In genomic region chr4:154028066-154028465, GRCm38 (mm10) we compare ENCODE assay signal across 25 mouse cellular contexts. TPM values are rescaled to one million over a fixed set of nuclear protein-coding genes. Genes with fewer than 3 reads are reported as not detected.
DNase-seq lines count a peak whose midpoint lies in the region; ATAC-seq lines count a peak whose summit lies in the region.
"Had no signal": no experiment of that assay in that cellular context is flagged by ENCODE, and none has a peak within 500 bp of the region (broad histone marks: within the 10 kb centered on the region; RNA-seq: fewer than 3 reads in every experiment).

No protein-coding gene starts in this region.

- peaks cover 41% of the 10 kb centered on the region for H3K27me3 ChIP-seq in embryonic facial prominence, embryonic 13.5 days
- H3K27me3 ChIP-seq in embryonic facial prominence, embryonic 10.5 days (replicated peaks; ENCODE audit: low read depth, poor library complexity, severe bottlenecking), result peaks cover 46% of the 10 kb centered on the region
- no peaks in the 10 kb centered on the region for H3K27me3 ChIP-seq in liver, embryonic 13.5 days
- H3K27me3 ChIP-seq in liver, embryonic 15.5 days, result no peaks in the 10 kb centered on the region
- H3K27me3 ChIP-seq: Patski had no signal

- no peak overlapping the region for H3K9ac ChIP-seq in embryonic facial prominence, embryonic 13.5 days
- H3K9ac ChIP-seq in liver, embryonic 13.5 days, result peak overlapping the region; percentile 91
- H3K9ac ChIP-seq in liver, embryonic 15.5 days, result no peak overlapping the region
- H3K9ac ChIP-seq: forebrain, embryonic 15.5 days; hindbrain, embryonic 13.5 days had no signal

- H3K9me3 ChIP-seq in embryonic facial prominence, embryonic 13.5 days, result no peaks in the 10 kb centered on the region
- H3K9me3 ChIP-seq in embryonic facial prominence, embryonic 10.5 days, result no peaks in the 10 kb centered on the region
- no peaks in the 10 kb centered on the region for H3K9me3 ChIP-seq in liver, embryonic 13.5 days (replicated peaks)
- no peaks in the 10 kb centered on the region for H3K9me3 ChIP-seq in liver, embryonic 15.5 days (replicated peaks)
- H3K9me3 ChIP-seq: forebrain, embryonic 15.5 days; G1E; heart, embryonic 10.5 days; hindbrain, embryonic 13.5 days had no signal

- 0 out of 2 replicates have a peak overlapping the region, but pooled peaks have one; percentile 22 for H3K27ac ChIP-seq in embryonic facial prominence, embryonic 13.5 days
- no peak overlapping the region for H3K27ac ChIP-seq in embryonic facial prominence, embryonic 10.5 days (replicated peaks)
- H3K27ac ChIP-seq in liver, embryonic 13.5 days, result peak overlapping the region; percentile 99; the same call in 1 of the 2 replicates
- H3K27ac ChIP-seq in liver, embryonic 15.5 days (replicated peaks), result 0 out of 2 replicates have a peak overlapping the region, but pooled peaks have one; percentile 94
- H3K27ac ChIP-seq: forebrain, embryonic 15.5 days; heart, embryonic 10.5 days; hindbrain, embryonic 13.5 days; hindbrain, postnatal 0 days had no signal

- H3K4me3 ChIP-seq in embryonic facial prominence, embryonic 13.5 days, result no peak overlapping the region
- no peak overlapping the region for H3K4me3 ChIP-seq in embryonic facial prominence, embryonic 10.5 days
- H3K4me3 ChIP-seq in liver, embryonic 13.5 days (replicated peaks), result peak overlapping the region; percentile 80
- H3K4me3 ChIP-seq in liver, embryonic 15.5 days (replicated peaks), result peak overlapping the region; percentile 84; the same call in 1 of the 2 replicates
- H3K4me3 ChIP-seq: forebrain, embryonic 15.5 days; heart, embryonic 10.5 days; hindbrain, embryonic 13.5 days had no signal

- ATAC-seq in embryonic facial prominence, embryonic 13.5 days (ENCODE audit: insufficient number of reproducible peaks, insufficient read depth, low FRiP score, low TSS enrichment, low read depth), result no peak
- no peak for ATAC-seq in liver, embryonic 13.5 days (ENCODE audit: low read depth)
- no peak for ATAC-seq in liver, embryonic 15.5 days (ENCODE audit: insufficient read depth)
- ATAC-seq: activated CD4-positive, CD25-positive, alpha-beta regulatory T cell, adult 4 months; CD4-positive, CD25-positive, alpha-beta regulatory T cell, adult 4 months; forebrain, embryonic 15.5 days; hindbrain, postnatal 0 days; Patski had no signal

- H3K4me1 ChIP-seq in embryonic facial prominence, embryonic 13.5 days, result peaks cover 25% of the 10 kb centered on the region
- peaks cover 34% of the 10 kb centered on the region for H3K4me1 ChIP-seq in embryonic facial prominence, embryonic 10.5 days
- H3K4me1 ChIP-seq in liver, embryonic 13.5 days (replicated peaks), result peaks cover 63% of the 10 kb centered on the region
- peaks cover 61% of the 10 kb centered on the region for H3K4me1 ChIP-seq in liver, embryonic 15.5 days (replicated peaks)

- no peaks in the 10 kb centered on the region for H3K36me3 ChIP-seq in embryonic facial prominence, embryonic 13.5 days
- no peaks in the 10 kb centered on the region for H3K36me3 ChIP-seq in embryonic facial prominence, embryonic 10.5 days (replicated peaks)
- peaks cover 26% of the 10 kb centered on the region for H3K36me3 ChIP-seq in liver, embryonic 13.5 days
- peaks cover 11% of the 10 kb centered on the region for H3K36me3 ChIP-seq in liver, embryonic 15.5 days (replicated peaks)
- H3K36me3 ChIP-seq: forebrain, embryonic 15.5 days; heart, embryonic 10.5 days; hindbrain, embryonic 13.5 days had no signal

- DNase-seq in embryonic facial prominence, embryonic 10.5 days (ENCODE audit: low spot score), result no peak
- DNase-seq in liver, embryonic 13.5 days, result no peak
- DNase-seq in liver (no peak), NIH3T3 (ENCODE audit: low read depth) (peak; percentile 56)
- no peak for DNase-seq in heart, adult 9 months (ENCODE audit: low spot score in 2 of 2)
- DNase-seq in thymus, adult 18-20 months, result no peak
- DNase-seq: adrenal gland, adult 2 months; adrenal gland, postnatal 36 days; cerebellum, adult 2 months; gastrocnemius, postnatal 36 days; heart, adult 11 months; heart, postnatal 14 days had no signal

- H3K4me2 ChIP-seq in embryonic facial prominence, embryonic 13.5 days, result no peak overlapping the region
- H3K4me2 ChIP-seq in liver, embryonic 13.5 days, result peak overlapping the region; percentile 79
- H3K4me2 ChIP-seq in liver, embryonic 15.5 days, result peak overlapping the region; percentile 93
- H3K4me2 ChIP-seq: forebrain, embryonic 15.5 days; hindbrain, embryonic 13.5 days had no signal

- WGBS in embryonic facial prominence, embryonic 13.5 days, result 64% methylated on average over 7 of the region's 7 CpGs
- 81% methylated on average over 7 of the region's 7 CpGs for WGBS in embryonic facial prominence, embryonic 10.5 days
- 81% methylated on average over 7 of the region's 7 CpGs for WGBS in liver, embryonic 13.5 days (ENCODE audit: insufficient replicate concordance)
- 84% methylated on average over 7 of the region's 7 CpGs for WGBS in liver, embryonic 15.5 days (ENCODE audit: insufficient replicate concordance)

RNA-seq across cellular contexts. Expression of gene Smim1, which starts 2.0 kb away (rescaled TPM):
- polyA plus RNA-seq in embryonic facial prominence, embryonic 13.5 days (2015; fragmentation: Nextera tagmentation; extraction: Ambion mirVana), result 12.5 and 16.8 TPM in 2 replicates
- 19.3 and 24.5 TPM in 2 replicates for polyA plus RNA-seq in embryonic facial prominence, embryonic 10.5 days (2016; fragmentation: Nextera tagmentation; extraction: Ambion mirVana)
- 327 and 398 TPM in 2 replicates for polyA plus RNA-seq in liver, embryonic 13.5 days (2015; fragmentation: Nextera tagmentation; extraction: Ambion mirVana)
- 321 and 326 TPM in 2 replicates for polyA plus RNA-seq in liver, embryonic 15.5 days (2015; fragmentation: Nextera tagmentation; extraction: Ambion mirVana)

RNA-seq across cellular contexts. Expression of gene Ccdc27, which starts 14.4 kb away (rescaled TPM):
- polyA plus RNA-seq in embryonic facial prominence, embryonic 13.5 days (2015; fragmentation: Nextera tagmentation; extraction: Ambion mirVana), result not detected in 2 replicates
- not detected in 2 replicates for polyA plus RNA-seq in embryonic facial prominence, embryonic 10.5 days (2016; fragmentation: Nextera tagmentation; extraction: Ambion mirVana)
- polyA plus RNA-seq in liver, embryonic 13.5 days (2015; fragmentation: Nextera tagmentation; extraction: Ambion mirVana), result 0.07 TPM in 1 of 2 replicates, not detected in the other
- polyA plus RNA-seq in liver, embryonic 15.5 days (2015; fragmentation: Nextera tagmentation; extraction: Ambion mirVana), result 0.08 TPM in 1 of 2 replicates, not detected in the other
- polyA plus RNA-seq: activated CD4-positive, CD25-positive, alpha-beta regulatory T cell, adult 4 months; adrenal gland, adult 2 months; CD4-positive, CD25-positive, alpha-beta regulatory T cell, adult 4 months; cerebellum, adult 2 months; embryonic facial prominence, embryonic 11.5 days; forebrain, embryonic 11.5 days; forebrain, embryonic 15.5 days; G1E; heart, embryonic 10.5 days; heart, embryonic 14.5 days; hindbrain, embryonic 13.5 days; hindbrain, postnatal 0 days had no signal

RNA-seq across cellular contexts. Expression of gene Lrrc47, which starts 16.5 kb away (rescaled TPM):
- polyA plus RNA-seq in embryonic facial prominence, embryonic 13.5 days (2015; fragmentation: Nextera tagmentation; extraction: Ambion mirVana), result 20.1 and 21.4 TPM in 2 replicates
- polyA plus RNA-seq in embryonic facial prominence, embryonic 10.5 days (2016; fragmentation: Nextera tagmentation; extraction: Ambion mirVana), result 24.9 and 27.3 TPM in 2 replicates
- polyA plus RNA-seq in liver, embryonic 13.5 days (2015; fragmentation: Nextera tagmentation; extraction: Ambion mirVana), result 19.1 and 20.3 TPM in 2 replicates
- 16.8 and 17.7 TPM in 2 replicates for polyA plus RNA-seq in liver, embryonic 15.5 days (2015; fragmentation: Nextera tagmentation; extraction: Ambion mirVana)

RNA-seq across cellular contexts. Expression of gene Cep104, which starts 53.1 kb away (rescaled TPM):
- 17.2 and 17.9 TPM in 2 replicates for polyA plus RNA-seq in embryonic facial prominence, embryonic 13.5 days (2015; fragmentation: Nextera tagmentation; extraction: Ambion mirVana)
- 20.5 and 23.5 TPM in 2 replicates for polyA plus RNA-seq in embryonic facial prominence, embryonic 10.5 days (2016; fragmentation: Nextera tagmentation; extraction: Ambion mirVana)
- 6.3 and 8.7 TPM in 2 replicates for polyA plus RNA-seq in liver, embryonic 13.5 days (2015; fragmentation: Nextera tagmentation; extraction: Ambion mirVana)
- 6.4 and 6.7 TPM in 2 replicates for polyA plus RNA-seq in liver, embryonic 15.5 days (2015; fragmentation: Nextera tagmentation; extraction: Ambion mirVana)

RNA-seq across cellular contexts. Expression of gene Dffb, which starts 53.1 kb away (rescaled TPM):
- 15.4 and 18.1 TPM in 2 replicates for polyA plus RNA-seq in embryonic facial prominence, embryonic 13.5 days (2015; fragmentation: Nextera tagmentation; extraction: Ambion mirVana)
- polyA plus RNA-seq in embryonic facial prominence, embryonic 10.5 days (2016; fragmentation: Nextera tagmentation; extraction: Ambion mirVana), result 12.1 and 13.8 TPM in 2 replicates
- polyA plus RNA-seq in liver, embryonic 13.5 days (2015; fragmentation: Nextera tagmentation; extraction: Ambion mirVana), result 11.0 and 11.1 TPM in 2 replicates
- 7.1 and 7.4 TPM in 2 replicates for polyA plus RNA-seq in liver, embryonic 15.5 days (2015; fragmentation: Nextera tagmentation; extraction: Ambion mirVana)

Comparison
In these comparisons a context has a peak if more than half of its experiments do, and no peak if none do; other contexts are left out.
1. H3K4me3 ChIP-seq: peak in liver, embryonic 13.5 days (single experiment) and liver, embryonic 15.5 days (single experiment); none in embryonic facial prominence, embryonic 13.5 days (single experiment) and embryonic facial prominence, embryonic 10.5 days (single experiment).
2. RNA of gene Smim1, which starts 2.0 kb away (polyA plus RNA-seq): 327 to 398 TPM in liver, embryonic 13.5 days and 321 to 326 TPM in liver, embryonic 15.5 days; 19.3 to 24.5 TPM in embryonic facial prominence, embryonic 10.5 days and 12.5 to 16.8 TPM in embryonic facial prominence, embryonic 13.5 days; every median in the first group is over 10 times any median in the second.